Mouse (Mus musculus) megakaryocyte, embryonic 14.5 days (primary cell): Measurements from ENCODE around the gene Knstrn. TPM values are rescaled to one million over a fixed set of nuclear protein-coding genes. Genes with fewer than 3 reads are reported as not detected.

ENCODE experiments used
- H3K27me3 ChIP-seq: replicated peaks from 2 replicates; pipeline ENCODE3; 2012; ENCODE audit warnings: inconsistent platforms
- H3K36me3 ChIP-seq: replicated peaks from 2 replicates; pipeline ENCODE3; 2012; ENCODE audit warnings: low read length, inconsistent platforms, mixed read lengths
- H3K4me1 ChIP-seq: 2 replicates; pipeline ENCODE4 v1.6.1; 2012; ENCODE audit warnings: inconsistent platforms
- H3K4me3 ChIP-seq: replicated peaks from 2 replicates; pipeline ENCODE3; 2012; ENCODE audit warnings: moderate library complexity, mild to moderate bottlenecking, inconsistent platforms
- H3K9me3 ChIP-seq: 2 replicates; pipeline ENCODE4 v1.6.1; 2012; ENCODE audit warnings: inconsistent platforms
- FLI1 ChIP-seq: IDR thresholded peaks from 2 replicates; pipeline ENCODE4 v1.6.1; 2012; ENCODE audit warnings: low read length, inconsistent platforms, mixed read lengths
- GATA1 ChIP-seq: IDR thresholded peaks from 3 replicates; pipeline ENCODE4 v1.6.1; 2012; ENCODE audit warnings: mixed read lengths, low read length, inconsistent platforms, borderline replicate concordance
- polyA plus RNA-seq: library from polyadenylated mRNA; stranded (reverse); fragments of >175 nt; gene quantifications from 2 replicates; pipeline ENCODE4 v1.2.3, GENCODE M21; 2012; ENCODE audit warnings: low replicate concordance; ENCODE audit not compliant: insufficient read depth

The Knstrn gene
- polyA plus RNA-seq, 1 experiment: 48.4 TPM

DNA sequence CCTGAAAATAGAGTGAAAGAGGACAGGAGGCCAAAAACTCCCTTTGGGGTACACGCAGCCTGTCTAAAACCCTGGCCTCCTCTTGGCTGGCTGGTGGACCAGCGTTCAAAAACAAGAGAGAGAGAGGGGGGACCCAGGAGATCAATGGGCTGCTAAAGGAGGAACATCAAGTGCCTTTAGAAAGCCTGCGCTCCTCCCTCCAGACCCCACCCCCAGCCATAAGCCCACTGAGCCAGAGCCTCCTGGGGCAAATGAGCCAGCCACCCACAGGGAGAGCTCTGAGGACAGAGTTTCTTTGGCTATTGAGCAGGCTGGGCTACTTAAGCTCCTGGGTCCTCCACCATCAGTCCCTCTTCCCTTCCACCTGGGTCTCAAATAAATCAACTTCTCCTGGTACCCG, 85.0 kb downstream of the Knstrn start:
- H3K4me1 ChIP-seq: peaks cover 70% of the 10 kb centered on the region
- H3K4me3 ChIP-seq: no peak overlapping the region
- TF ChIP-seq FLI1: no peak
- no peak for TF ChIP-seq GATA1
- no peaks in the 10 kb centered on the region for H3K9me3 ChIP-seq
- H3K36me3 ChIP-seq: no peaks in the 10 kb centered on the region
- peaks cover 92% of the 10 kb centered on the region for H3K27me3 ChIP-seq

DNA sequence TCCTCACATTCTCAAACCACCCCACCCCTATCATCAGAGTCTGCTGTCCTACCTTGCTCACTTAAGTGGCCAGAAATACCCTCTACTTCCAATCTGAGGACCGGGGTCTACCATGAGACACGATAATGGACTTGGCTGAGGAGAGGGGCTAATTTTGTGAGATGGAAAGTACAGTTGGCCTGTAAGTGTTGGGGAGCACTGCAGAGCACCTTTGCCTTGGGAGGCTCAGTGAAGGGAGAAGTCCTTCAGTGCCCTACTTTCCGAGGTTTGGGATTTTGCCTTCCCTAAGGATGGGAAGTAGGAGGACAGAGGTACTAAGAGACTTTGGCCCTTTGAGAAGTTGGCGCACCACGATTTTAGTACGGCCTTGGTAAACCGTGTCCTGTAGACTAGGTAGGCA, 85.5 kb downstream of the Knstrn start:
- H3K27me3 ChIP-seq: peaks cover 92% of the 10 kb centered on the region

DNA sequence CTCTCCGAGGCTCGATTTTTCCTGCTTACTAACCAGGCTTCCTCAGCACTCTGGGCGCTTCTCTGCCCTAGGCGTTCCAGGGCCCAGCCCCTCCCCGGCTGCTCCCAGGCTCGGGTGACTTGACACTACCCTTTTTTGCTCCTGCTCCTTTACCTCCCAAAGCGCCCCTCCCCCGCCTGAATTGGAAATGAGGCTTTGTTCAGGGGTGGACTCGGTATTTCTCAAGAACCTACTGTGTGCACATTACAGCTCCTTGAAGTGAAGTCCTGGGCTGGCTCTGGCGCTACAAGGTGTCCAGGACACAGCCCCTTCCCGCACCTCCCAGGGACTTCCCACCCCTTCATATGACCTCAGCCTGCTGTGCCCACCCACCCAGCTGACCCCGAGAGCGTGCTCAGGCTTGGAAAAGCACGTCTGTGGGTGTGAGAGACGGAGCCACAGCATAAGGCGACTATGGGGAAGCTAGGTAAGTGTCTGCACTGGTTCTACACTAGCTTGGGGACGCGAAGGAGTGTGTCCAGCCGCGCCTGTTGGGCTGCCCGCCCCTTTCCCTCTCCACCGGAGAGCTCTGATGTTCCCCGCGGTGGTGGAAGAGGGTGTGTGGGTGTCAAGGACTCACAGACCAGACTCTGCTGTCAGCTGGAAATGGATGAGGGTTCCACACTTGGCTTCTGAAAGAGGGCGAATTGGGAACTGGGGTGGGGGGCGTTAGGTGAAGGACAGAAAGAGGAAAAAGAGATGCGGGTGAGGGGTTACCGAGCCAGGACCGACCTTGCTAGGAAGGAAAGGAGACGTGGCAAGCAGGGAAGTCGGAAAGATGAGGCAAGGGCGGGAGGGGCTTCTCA, 86.4 kb downstream of the Knstrn start, which contains the start of gene Bahd1:
TSS of gene Bahd1 (plus strand) at position 397 of the 845 bp plus-strand sequence.
- TF ChIP-seq FLI1 (no peak), GATA1 (no peak)
- Histone ChIP-seq H3K9me3 (no peaks in the 10 kb centered on the region), H3K4me3 (peak within 1 kb of the TSS; percentile 95), H3K36me3 (no peaks in the 10 kb centered on the region), H3K4me1 (peaks cover 82% of the 10 kb centered on the region), H3K27me3 (peaks cover 92% of the 10 kb centered on the region)

More for the DNA sequence above, 85.5 kb downstream of the Knstrn start:
- TF ChIP-seq FLI1 (no peak), GATA1 (no peak)
- Histone ChIP-seq H3K36me3 (no peaks in the 10 kb centered on the region), H3K9me3 (no peaks in the 10 kb centered on the region), H3K4me3 (peak overlapping the region; percentile 38), H3K4me1 (peaks cover 76% of the 10 kb centered on the region)

DNA sequence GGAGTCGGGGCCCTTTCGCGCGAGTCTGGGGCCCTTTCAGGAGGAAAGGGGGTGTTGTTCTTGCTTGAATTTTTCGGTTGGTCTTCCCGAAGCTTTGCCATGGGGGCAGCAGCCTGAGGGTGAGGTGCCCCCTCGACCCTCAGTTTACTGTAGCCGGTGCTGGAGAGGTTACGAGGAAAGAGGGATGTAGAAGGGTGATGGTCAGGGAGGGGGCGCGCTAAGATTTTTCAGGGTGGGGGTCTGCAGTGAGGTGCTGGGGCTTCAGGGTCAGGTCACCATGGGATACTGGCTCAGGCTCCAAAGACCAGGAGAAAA, 87.0 kb downstream of the Knstrn start:
- H3K4me3 ChIP-seq: peak overlapping the region; percentile 95
- H3K9me3 ChIP-seq: no peaks in the 10 kb centered on the region
- TF ChIP-seq FLI1: no peak
- TF ChIP-seq GATA1: no peak
- H3K4me1 ChIP-seq: peaks cover 85% of the 10 kb centered on the region
- peaks cover 88% of the 10 kb centered on the region for H3K27me3 ChIP-seq
- no peaks in the 10 kb centered on the region for H3K36me3 ChIP-seq

DNA sequence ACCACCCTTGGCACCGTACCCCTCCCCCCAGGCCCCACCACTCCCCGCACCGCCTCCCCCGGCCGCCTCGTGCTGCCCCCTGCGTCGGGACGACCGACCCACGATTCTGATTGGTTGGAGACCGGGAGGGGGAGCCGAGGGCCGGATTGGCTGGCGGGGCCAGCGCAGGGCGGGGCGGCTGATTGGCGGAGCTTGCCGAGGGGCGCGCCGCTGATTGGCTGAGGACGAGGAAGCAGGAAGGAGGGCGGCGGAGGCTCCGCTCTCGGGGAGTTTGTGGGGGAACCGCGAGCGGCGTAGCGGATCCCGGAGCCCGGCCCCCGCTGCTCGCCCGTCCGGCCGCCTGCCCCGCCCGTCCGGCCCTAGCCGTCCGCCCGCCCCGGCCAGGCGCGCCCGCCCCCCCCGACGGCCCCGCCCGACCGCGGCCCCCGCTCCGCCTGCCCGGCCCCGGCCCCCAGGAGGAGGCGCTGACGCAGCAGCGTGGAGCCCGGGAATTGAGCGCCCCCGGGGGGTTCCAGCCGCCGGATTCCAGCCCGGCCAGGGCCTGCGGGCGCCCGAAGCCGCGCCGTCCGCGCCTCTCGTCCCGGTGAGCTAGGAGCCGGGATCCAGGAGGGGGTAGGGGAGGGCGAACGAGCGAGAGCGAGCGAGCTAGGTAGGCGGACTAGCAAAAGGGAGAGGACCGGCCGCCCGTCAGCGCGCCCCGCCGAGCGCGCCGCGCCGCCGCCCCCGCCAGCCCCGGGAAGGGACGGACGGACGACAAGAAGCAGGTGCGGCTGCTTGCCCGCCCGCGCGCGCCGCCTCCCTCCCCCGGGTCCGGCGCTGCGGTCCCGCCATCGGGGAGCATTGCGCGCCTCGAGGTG, 87.6 kb downstream of the Knstrn start:
- Histone ChIP-seq H3K27me3 (peaks cover 86% of the 10 kb centered on the region), H3K4me1 (peaks cover 83% of the 10 kb centered on the region), H3K4me3 (peak overlapping the region; percentile 95), H3K36me3 (no peaks in the 10 kb centered on the region), H3K9me3 (no peaks in the 10 kb centered on the region)
- TF ChIP-seq FLI1 (no peak), GATA1 (no peak)

DNA sequence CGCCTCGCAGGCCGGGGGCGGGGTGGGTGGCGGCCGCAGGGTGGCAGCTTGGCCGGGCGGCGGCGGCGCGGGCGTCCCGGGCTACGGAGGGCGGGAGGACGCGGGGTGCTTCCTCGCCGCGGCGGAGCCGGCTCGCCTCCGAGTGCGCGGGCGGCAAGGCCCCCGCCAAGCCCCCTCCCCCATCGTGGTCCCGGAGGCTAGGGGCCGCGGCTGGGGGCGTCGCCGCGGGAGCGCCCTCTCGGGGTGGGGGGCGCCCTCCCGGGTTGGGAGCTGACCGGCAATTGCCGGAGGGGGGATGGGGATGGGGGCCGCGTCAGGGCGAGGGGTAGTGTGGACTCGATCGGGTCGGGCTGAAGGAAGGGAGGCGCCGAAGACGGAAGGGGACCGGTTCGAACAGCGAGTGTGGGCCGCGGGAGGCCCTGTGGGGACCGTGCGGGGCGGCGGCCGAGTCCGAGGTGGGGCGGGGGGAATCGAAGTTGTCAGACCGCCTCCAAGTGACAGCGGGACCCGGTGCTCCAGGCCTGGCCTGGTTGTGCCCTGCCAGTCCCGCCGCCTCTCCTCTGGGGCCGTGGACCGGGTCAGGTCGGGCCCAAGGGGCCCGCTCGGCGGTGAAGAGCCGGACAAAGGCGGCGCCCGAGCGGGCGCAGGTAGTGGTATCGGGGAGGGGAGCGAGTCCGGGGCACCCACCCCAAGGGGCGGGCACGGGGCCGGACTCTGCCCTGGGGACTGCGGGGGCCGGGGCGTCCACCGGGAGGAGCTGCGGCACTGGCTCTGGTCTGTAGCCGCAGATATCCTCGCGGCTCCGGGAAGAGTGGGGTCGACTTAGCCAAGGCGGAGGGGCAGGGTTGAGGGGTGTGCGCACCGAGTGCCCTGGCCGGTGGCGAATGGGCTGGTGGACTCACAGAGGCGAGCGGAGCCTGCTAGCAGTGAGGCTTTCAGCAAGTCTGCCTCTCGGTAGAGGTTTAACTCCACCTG, 88.5 kb downstream of the Knstrn start:
- Histone ChIP-seq H3K4me1 (peaks cover 74% of the 10 kb centered on the region), H3K36me3 (no peaks in the 10 kb centered on the region), H3K4me3 (peak overlapping the region; percentile 95), H3K27me3 (peaks cover 79% of the 10 kb centered on the region), H3K9me3 (no peaks in the 10 kb centered on the region)
- TF ChIP-seq FLI1: no peak
- TF ChIP-seq GATA1: no peak

DNA sequence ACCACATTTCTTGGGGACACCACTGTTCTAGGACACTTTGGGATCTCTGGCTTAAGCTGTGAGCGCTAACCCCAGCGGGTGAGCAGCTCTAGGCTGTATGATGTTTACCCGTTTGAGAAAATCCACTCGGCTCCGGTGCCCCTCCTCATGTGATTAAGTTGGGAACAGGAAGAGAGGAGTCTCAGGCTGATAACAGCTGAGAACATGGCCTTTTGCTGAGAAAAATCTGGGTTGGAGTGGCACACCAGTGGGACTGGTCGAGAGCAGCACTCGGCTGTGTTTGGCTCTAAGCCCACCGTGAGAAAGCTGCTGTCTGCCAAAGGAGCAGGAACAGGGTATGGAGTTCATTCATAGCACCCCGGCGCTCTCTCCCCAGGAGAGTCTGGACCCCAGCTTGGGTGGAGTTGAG, 89.5 kb downstream of the Knstrn start:
- Histone ChIP-seq H3K9me3 (no peaks in the 10 kb centered on the region), H3K27me3 (peaks cover 69% of the 10 kb centered on the region), H3K4me1 (peaks cover 64% of the 10 kb centered on the region), H3K36me3 (no peaks in the 10 kb centered on the region), H3K4me3 (peak overlapping the region; percentile 53)
- TF ChIP-seq FLI1: no peak
- no peak for TF ChIP-seq GATA1

Other genes with a start within 250 kb of the Knstrn start
- 1.9 and 5.4 TPM in 2 replicates for gene Bub1b, start 215.8 kb upstream of the Knstrn start, polyA plus RNA-seq
- 7.2 and 8.5 TPM in 2 replicates for gene Pak6, start 150.7 kb upstream of the Knstrn start, polyA plus RNA-seq
- gene Ankrd63, start 110.0 kb upstream of the Knstrn start, polyA plus RNA-seq: 0.30 and 0.55 TPM in 2 replicates
- 14.4 and 25.8 TPM in 2 replicates for gene Plcb2, start 85.6 kb upstream of the Knstrn start, polyA plus RNA-seq
- gene Inafm2, start 68.2 kb upstream of the Knstrn start, polyA plus RNA-seq: 374 and 820 TPM in 2 replicates
- gene Ccdc9b, start 51.3 kb upstream of the Knstrn start, polyA plus RNA-seq: 0.57 TPM in 1 of 2 replicates, not detected in the other
- gene Phgr1, start 41.2 kb upstream of the Knstrn start, polyA plus RNA-seq: 17.2 and 54.9 TPM in 2 replicates
- gene Disp2, start 34.3 kb upstream of the Knstrn start, polyA plus RNA-seq: 0.06 TPM in 1 of 2 replicates, not detected in the other
- 2.1 and 3.2 TPM in 2 replicates for gene Ivd, start 48.0 kb downstream of the Knstrn start, polyA plus RNA-seq
- 11.5 and 14.8 TPM in 2 replicates for gene Bahd1, start 86.4 kb downstream of the Knstrn start, polyA plus RNA-seq
- 0.81 and 2.1 TPM in 2 replicates for gene Chst14, start 112.5 kb downstream of the Knstrn start, polyA plus RNA-seq
- gene Ccdc32, start 215.4 kb downstream of the Knstrn start, polyA plus RNA-seq: 11.1 and 12.4 TPM in 2 replicates
- 0.67 and 1.8 TPM in 2 replicates for gene Rpusd2, start 220.8 kb downstream of the Knstrn start, polyA plus RNA-seq
- gene Knl1, start 233.1 kb downstream of the Knstrn start, polyA plus RNA-seq: 0.47 and 1.4 TPM in 2 replicates